Mouse (Mus musculus) intestine, embryonic 15.5 days (tissue): ENCODE measurements at regions not wholly inside any gene's neighbourhood (a gene's known extent, or its start where the extent isn't known, plus 50 kb on each side); places are given as distances from the start of the nearest gene placed in this dataset.

ENCODE experiments used
- ATAC-seq: fragments of 200-750 bp; cut with Nextera tagmentation; 2 replicates; pipeline ENCODE4 v1.8.0; 2017; ENCODE audit warnings: moderate TSS enrichment, moderate library complexity
- H3K27ac ChIP-seq: fragments of 300-500 bp; sonication (generic); 2 replicates; pipeline ENCODE4 v1.5.1; 2015; ENCODE audit warnings: mild to moderate bottlenecking, inconsistent platforms
- H3K27me3 ChIP-seq: fragments of 300-500 bp; sonication (generic); replicated peaks from 2 replicates; pipeline ENCODE4 v1.6.1; 2015; ENCODE audit warnings: inconsistent platforms
- H3K36me3 ChIP-seq: fragments of 300-500 bp; sonication (generic); 2 replicates; pipeline ENCODE4 v1.6.1; 2015; ENCODE audit warnings: inconsistent platforms
- H3K4me1 ChIP-seq: fragments of 300-500 bp; sonication (generic); replicated peaks from 2 replicates; pipeline ENCODE4 v1.6.1; 2015; ENCODE audit warnings: inconsistent platforms
- H3K4me2 ChIP-seq: fragments of 300-500 bp; sonication (generic); replicated peaks from 2 replicates; pipeline ENCODE4 v1.6.1; 2015; ENCODE audit warnings: mild to moderate bottlenecking, inconsistent platforms
- H3K4me3 ChIP-seq: fragments of 300-500 bp; sonication (generic); replicated peaks from 2 replicates; pipeline ENCODE4 v1.5.1; 2015; ENCODE audit warnings: inconsistent platforms
- H3K9ac ChIP-seq: fragments of 300-500 bp; sonication (generic); 2 replicates; pipeline ENCODE4 v1.6.1; 2015; ENCODE audit warnings: inconsistent platforms
- H3K9me3 ChIP-seq: fragments of 300-500 bp; sonication (generic); 2 replicates; pipeline ENCODE4 v1.6.1; 2016; ENCODE audit warnings: inconsistent platforms
- WGBS: fragments of 180-500 bp; shearing (Covaris S2); methylation state at CpG from one replicate; pipeline ENCODE4 v1.1.7; 2015; 5-methylcytosine and 5-hydroxymethylcytosine counted together

GRCm38 (mm10) chr7:136494862-136495261 lies 399.6 kb upstream of the Mgmt start:
- H3K9me3 ChIP-seq: no peaks in the 10 kb centered on the region
- H3K27me3 ChIP-seq: 0 out of 2 replicates have a peak, but pooled peaks cover 2% of the 10 kb centered on the region
- H3K9ac ChIP-seq: no peak overlapping the region
- H3K4me1 ChIP-seq: no peaks in the 10 kb centered on the region; the same call in 1 of the 2 replicates
- no peak for ATAC-seq
- no peaks in the 10 kb centered on the region for H3K36me3 ChIP-seq
- no peak overlapping the region for H3K4me3 ChIP-seq
- no peak overlapping the region for H3K27ac ChIP-seq
- WGBS: 44% methylated on average over 3 of the region's 3 CpGs
- H3K4me2 ChIP-seq: no peak overlapping the region

GRCm38 (mm10) chr7:136496335-136497242 lies 397.8 kb upstream of the Mgmt start:
- H3K27me3 ChIP-seq: 0 out of 2 replicates have a peak, but pooled peaks cover 2% of the 10 kb centered on the region

GRCm38 (mm10) chr7:136500059-136500458 lies 394.4 kb upstream of the Mgmt start:
- Histone ChIP-seq H3K36me3 (no peaks in the 10 kb centered on the region), H3K27me3 (no peaks in the 10 kb centered on the region; the same call in 1 of the 2 replicates), H3K9me3 (no peaks in the 10 kb centered on the region), H3K9ac (no peak overlapping the region), H3K4me3 (no peak overlapping the region), H3K4me1 (no peaks in the 10 kb centered on the region), H3K27ac (no peak overlapping the region), H3K4me2 (no peak overlapping the region)
- ATAC-seq: no peak
- WGBS: 83% methylated on average over 4 of the region's 4 CpGs

More at GRCm38 (mm10) chr7:136496335-136497242, 397.8 kb upstream of the Mgmt start:
- Histone ChIP-seq H3K4me2 (peak overlapping the region; percentile 2; the same call in 1 of the 2 replicates), H3K9ac (no peak overlapping the region), H3K4me1 (no peaks in the 10 kb centered on the region; the same call in 1 of the 2 replicates), H3K36me3 (no peaks in the 10 kb centered on the region), H3K9me3 (no peaks in the 10 kb centered on the region), H3K4me3 (no peak overlapping the region), H3K27ac (no peak overlapping the region)
- no peak for ATAC-seq
- WGBS: 61% methylated on average over 19 of the region's 19 CpGs

GRCm38 (mm10) chr7:136501094-136501493 lies 393.3 kb upstream of the Mgmt start:
- Histone ChIP-seq H3K36me3 (no peaks in the 10 kb centered on the region), H3K4me1 (no peaks in the 10 kb centered on the region), H3K9me3 (no peaks in the 10 kb centered on the region), H3K9ac (no peak overlapping the region), H3K27me3 (no peaks in the 10 kb centered on the region; the same call in 1 of the 2 replicates), H3K4me2 (no peak overlapping the region), H3K4me3 (no peak overlapping the region), H3K27ac (no peak overlapping the region)
- ATAC-seq: no peak
- 93% methylated on average over 7 of the region's 7 CpGs for WGBS

- H3K9ac ChIP-seq: no peak overlapping the region
- peak overlapping the region; percentile 41 for H3K4me2 ChIP-seq
- H3K27ac ChIP-seq: no peak overlapping the region
- no peaks in the 10 kb centered on the region; the same call in 1 of the 2 replicates for H3K27me3 ChIP-seq
- H3K4me3 ChIP-seq: no peak overlapping the region
- WGBS: 37% methylated on average over 32 of the region's 32 CpGs
- peak; percentile 65 for ATAC-seq
- H3K9me3 ChIP-seq: no peaks in the 10 kb centered on the region
- H3K4me1 ChIP-seq: no peaks in the 10 kb centered on the region
- H3K36me3 ChIP-seq: no peaks in the 10 kb centered on the region
These were observed 392.3 kb upstream of the Mgmt start for GRCm38 (mm10) chr7:136501855-136502847.

GRCm38 (mm10) chr7:136511389-136511788 lies 383.0 kb upstream of the Mgmt start:
- Histone ChIP-seq H3K27ac (no peak overlapping the region), H3K9ac (no peak overlapping the region), H3K36me3 (no peaks in the 10 kb centered on the region), H3K4me1 (no peaks in the 10 kb centered on the region), H3K4me3 (no peak overlapping the region), H3K4me2 (no peak overlapping the region), H3K9me3 (no peaks in the 10 kb centered on the region), H3K27me3 (no peaks in the 10 kb centered on the region)
- 83% methylated on average over 6 of the region's 6 CpGs for WGBS
- ATAC-seq: no peak

- no peak for ATAC-seq
- Histone ChIP-seq H3K4me2 (no peak overlapping the region), H3K9me3 (no peaks in the 10 kb centered on the region), H3K27ac (no peak overlapping the region), H3K9ac (no peak overlapping the region), H3K27me3 (no peaks in the 10 kb centered on the region), H3K36me3 (no peaks in the 10 kb centered on the region), H3K4me1 (0 out of 2 replicates have a peak, but pooled peaks cover 2% of the 10 kb centered on the region), H3K4me3 (no peak overlapping the region)
- 73% methylated on average over 1 of the region's 1 CpGs for WGBS
These were observed 379.0 kb upstream of the Mgmt start for GRCm38 (mm10) chr7:136515376-136515775.

- no peaks in the 10 kb centered on the region for H3K36me3 ChIP-seq
These were observed 368.6 kb upstream of the Mgmt start for GRCm38 (mm10) chr7:136525821-136526220.

GRCm38 (mm10) chr7:136530006-136530785 lies 364.2 kb upstream of the Mgmt start:
- Histone ChIP-seq H3K36me3 (no peaks in the 10 kb centered on the region), H3K4me2 (no peak overlapping the region), H3K27me3 (no peaks in the 10 kb centered on the region), H3K4me1 (no peaks in the 10 kb centered on the region), H3K27ac (no peak overlapping the region), H3K9ac (no peak overlapping the region), H3K4me3 (no peak overlapping the region), H3K9me3 (no peaks in the 10 kb centered on the region)
- ATAC-seq: no peak
- 90% methylated on average over 8 of the region's 8 CpGs for WGBS

More at GRCm38 (mm10) chr7:136525821-136526220, 368.6 kb upstream of the Mgmt start:
- Histone ChIP-seq H3K4me1 (no peaks in the 10 kb centered on the region), H3K27ac (no peak overlapping the region), H3K27me3 (no peaks in the 10 kb centered on the region), H3K9me3 (no peaks in the 10 kb centered on the region), H3K4me3 (no peak overlapping the region), H3K4me2 (no peak overlapping the region), H3K9ac (no peak overlapping the region)
- WGBS: 89% methylated on average over 9 of the region's 9 CpGs
- no peak for ATAC-seq

GRCm38 (mm10) chr7:136531301-136531700 lies 363.1 kb upstream of the Mgmt start:
- no peak overlapping the region for H3K4me2 ChIP-seq
- H3K9me3 ChIP-seq: no peaks in the 10 kb centered on the region
- no peak for ATAC-seq
- H3K27me3 ChIP-seq: no peaks in the 10 kb centered on the region
- H3K27ac ChIP-seq: no peak overlapping the region
- no peaks in the 10 kb centered on the region for H3K36me3 ChIP-seq
- H3K4me3 ChIP-seq: no peak overlapping the region
- no peak overlapping the region for H3K9ac ChIP-seq
- WGBS: 70% methylated on average over 7 of the region's 7 CpGs
- no peaks in the 10 kb centered on the region for H3K4me1 ChIP-seq

GRCm38 (mm10) chr7:136541876-136542655 lies 352.3 kb upstream of the Mgmt start:
- ATAC-seq: no peak
- Histone ChIP-seq H3K9me3 (no peaks in the 10 kb centered on the region), H3K27ac (no peak overlapping the region), H3K27me3 (no peaks in the 10 kb centered on the region), H3K4me2 (no peak overlapping the region), H3K36me3 (no peaks in the 10 kb centered on the region), H3K9ac (no peak overlapping the region), H3K4me3 (no peak overlapping the region), H3K4me1 (no peaks in the 10 kb centered on the region)
